Mouse (Mus musculus): ENCODE measurements around the gene Prune2.

DNA sequence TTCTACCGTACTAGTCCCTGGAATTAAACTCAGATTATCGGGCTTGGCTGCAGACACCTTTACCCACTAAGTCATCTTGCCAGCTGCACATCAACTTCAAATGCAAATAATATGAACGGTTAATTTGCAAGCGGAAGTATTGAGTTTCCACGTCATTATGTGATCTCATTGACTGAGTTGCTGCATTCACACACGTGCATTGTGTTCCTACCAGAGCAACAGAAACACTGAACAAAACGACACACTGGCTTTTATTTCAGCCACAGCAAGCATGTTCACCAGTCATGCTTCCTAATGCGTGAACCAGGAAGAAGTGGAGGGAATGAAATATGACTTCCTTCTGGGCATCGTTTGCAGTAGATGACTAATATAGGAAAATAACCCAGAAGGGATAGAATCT, 293.8 kb downstream of the Prune2 start:
- TF ChIP-seq CTCF (IDR thresholded peaks at IDR 0.05) (no peak), EP300 (IDR thresholded peaks at IDR 0.05) (no peak)
